Comparison of ENCODE assay signal across 19 mouse cellular contexts in genomic region chr10:125759171-125759570, GRCm38 (mm10).
A peak's percentile ranks its signal among the peaks of the same experiment; 100 is the strongest.
DNase-seq lines count a peak whose midpoint lies in the region; ATAC-seq and TF ChIP-seq lines count a peak whose summit lies in the region.
"Had no signal": no experiment of that assay in that cellular context is flagged by ENCODE, and none has a peak within 500 bp of the region (broad histone marks: within the 10 kb centered on the region; RNA-seq: fewer than 3 reads in every experiment).

No protein-coding gene starts in this region.

- H3K4me3 ChIP-seq in kidney, postnatal 0 days (replicated peaks; ENCODE audit: low read depth, low read length), result no peak overlapping the region
- H3K4me3 ChIP-seq in midbrain, postnatal 0 days (ENCODE audit: low read depth, low read length), result no peak overlapping the region
- H3K4me3 ChIP-seq in midbrain, embryonic 10.5 days, result no peak overlapping the region
- H3K4me3 ChIP-seq: embryonic facial prominence, embryonic 13.5 days; forebrain, embryonic 12.5 days; heart, embryonic 10.5 days; hindbrain, embryonic 13.5 days had no signal

- ATAC-seq in kidney, postnatal 0 days (replicated peaks; ENCODE audit: low FRiP score, low read depth), result no peak
- no peak for ATAC-seq in midbrain, postnatal 0 days (ENCODE audit: low FRiP score)

- peak; percentile 22 for DNase-seq in heart, adult 11 months
- DNase-seq in heart, postnatal 14 days, result no peak
- DNase-seq in kidney, postnatal 0 days (ENCODE audit: low spot score), result no peak
- no peak for DNase-seq in kidney, postnatal 36 days
- no peak for DNase-seq in midbrain, postnatal 0 days (ENCODE audit: low spot score)
- DNase-seq in midbrain, embryonic 10.5 days (ENCODE audit: low spot score), result no peak
- DNase-seq in embryo, embryonic 10.5 days (ENCODE audit: low spot score), result no peak
- DNase-seq in adrenal gland, adult 2 months, result no peak
- DNase-seq: adrenal gland, adult 8-10 months; adrenal gland, postnatal 36 days; cerebellum, adult 2 months; cerebellum, postnatal 14 days; gastrocnemius, postnatal 36 days; heart, adult 18-20 months; heart, postnatal 10 days had no signal

- no peaks in the 10 kb centered on the region for H3K27me3 ChIP-seq in kidney, postnatal 0 days (ENCODE audit: insufficient read depth, low read length)
- no peaks in the 10 kb centered on the region for H3K27me3 ChIP-seq in midbrain, postnatal 0 days (ENCODE audit: insufficient read depth, low read length)
- no peaks in the 10 kb centered on the region for H3K27me3 ChIP-seq in midbrain, embryonic 10.5 days (ENCODE audit: low read depth, poor library complexity, severe bottlenecking)
- H3K27me3 ChIP-seq: embryonic facial prominence, embryonic 13.5 days; forebrain, embryonic 12.5 days; hindbrain, embryonic 13.5 days had no signal

- intact Hi-C loops in heart, postnatal 14 days (cut with DNase I), result no loop called here

- no peaks in the 10 kb centered on the region for H3K9me3 ChIP-seq in kidney, postnatal 0 days (replicated peaks; ENCODE audit: low read length)
- no peaks in the 10 kb centered on the region for H3K9me3 ChIP-seq in midbrain, postnatal 0 days (ENCODE audit: low read length)
- H3K9me3 ChIP-seq in midbrain, embryonic 10.5 days (replicated peaks), result peaks cover 11% of the 10 kb centered on the region
- H3K9me3 ChIP-seq: heart, embryonic 10.5 days had no signal

- WGBS in kidney, postnatal 0 days, result 93% methylated on average over 3 of the region's 3 CpGs
- WGBS in midbrain, postnatal 0 days, result 92% methylated on average over 3 of the region's 3 CpGs
- WGBS in midbrain, embryonic 10.5 days, result 91% methylated on average over 3 of the region's 3 CpGs

- no peaks in the 10 kb centered on the region for H3K36me3 ChIP-seq in kidney, postnatal 0 days (ENCODE audit: insufficient read depth, low read length)
- H3K36me3 ChIP-seq in midbrain, postnatal 0 days (ENCODE audit: insufficient read depth, low read length), result no peaks in the 10 kb centered on the region
- no peaks in the 10 kb centered on the region for H3K36me3 ChIP-seq in midbrain, embryonic 10.5 days
- H3K36me3 ChIP-seq: embryonic facial prominence, embryonic 13.5 days; forebrain, embryonic 12.5 days; heart, embryonic 10.5 days; hindbrain, embryonic 13.5 days had no signal

- no peak overlapping the region for H3K4me2 ChIP-seq in kidney, postnatal 0 days (ENCODE audit: low read length)
- no peak overlapping the region for H3K4me2 ChIP-seq in midbrain, postnatal 0 days (ENCODE audit: low read depth, low read length, poor library complexity, severe bottlenecking)
- H3K4me2 ChIP-seq: embryonic facial prominence, embryonic 13.5 days; forebrain, embryonic 12.5 days; hindbrain, embryonic 13.5 days had no signal

- H3K4me1 ChIP-seq in kidney, postnatal 0 days (replicated peaks; ENCODE audit: insufficient read depth, low read length), result no peaks in the 10 kb centered on the region
- H3K4me1 ChIP-seq in midbrain, postnatal 0 days (ENCODE audit: insufficient read depth, low read length), result no peaks in the 10 kb centered on the region
- H3K4me1 ChIP-seq in midbrain, embryonic 10.5 days, result no peaks in the 10 kb centered on the region
- H3K4me1 ChIP-seq: heart, embryonic 10.5 days had no signal

- no peak overlapping the region for H3K9ac ChIP-seq in kidney, postnatal 0 days (ENCODE audit: low read depth, low read length)
- H3K9ac ChIP-seq in midbrain, postnatal 0 days (replicated peaks; ENCODE audit: low read length, poor library complexity, severe bottlenecking), result no peak overlapping the region
- H3K9ac ChIP-seq: embryonic facial prominence, embryonic 13.5 days; forebrain, embryonic 12.5 days; hindbrain, embryonic 13.5 days had no signal

- H3K27ac ChIP-seq in kidney, postnatal 0 days, result no peak overlapping the region
- H3K27ac ChIP-seq in midbrain, postnatal 0 days (ENCODE audit: low read depth, low read length), result no peak overlapping the region
- no peak overlapping the region for H3K27ac ChIP-seq in midbrain, embryonic 10.5 days (replicated peaks)
- H3K27ac ChIP-seq: embryonic facial prominence, embryonic 13.5 days; forebrain, embryonic 12.5 days; heart, embryonic 10.5 days; hindbrain, embryonic 13.5 days had no signal

- peak; percentile 21; the same call in 1 of the 2 replicates for TF ChIP-seq CTCF in kidney, postnatal 0 days (IDR thresholded peaks at IDR 0.05; ENCODE audit: low read depth)
- peak; percentile 15 for TF ChIP-seq CTCF in midbrain, postnatal 0 days (IDR thresholded peaks at IDR 0.05)
